Mouse (Mus musculus) adrenal gland, postnatal 36 days (tissue): Measurements from ENCODE around the gene Kdm6b. TPM values are rescaled to one million over a fixed set of nuclear protein-coding genes. Genes with fewer than 3 reads are reported as not detected.

Experiments
- DNase-seq, 2 experiments: peaks; one replicate each; pipeline ENCODE4 v3.0.0; 2021; ENCODE audit warnings: mixed read lengths in 1 of 2
- total RNA-seq, 2 experiments: library from RNA; stranded (reverse); gene quantifications; 2 replicates each; pipeline ENCODE4 v1.2.3; 2021

Kdm6b gene
- total RNA-seq, 2 experiments from 2014 or later = 31.8 to 48.0 TPM

DNA sequence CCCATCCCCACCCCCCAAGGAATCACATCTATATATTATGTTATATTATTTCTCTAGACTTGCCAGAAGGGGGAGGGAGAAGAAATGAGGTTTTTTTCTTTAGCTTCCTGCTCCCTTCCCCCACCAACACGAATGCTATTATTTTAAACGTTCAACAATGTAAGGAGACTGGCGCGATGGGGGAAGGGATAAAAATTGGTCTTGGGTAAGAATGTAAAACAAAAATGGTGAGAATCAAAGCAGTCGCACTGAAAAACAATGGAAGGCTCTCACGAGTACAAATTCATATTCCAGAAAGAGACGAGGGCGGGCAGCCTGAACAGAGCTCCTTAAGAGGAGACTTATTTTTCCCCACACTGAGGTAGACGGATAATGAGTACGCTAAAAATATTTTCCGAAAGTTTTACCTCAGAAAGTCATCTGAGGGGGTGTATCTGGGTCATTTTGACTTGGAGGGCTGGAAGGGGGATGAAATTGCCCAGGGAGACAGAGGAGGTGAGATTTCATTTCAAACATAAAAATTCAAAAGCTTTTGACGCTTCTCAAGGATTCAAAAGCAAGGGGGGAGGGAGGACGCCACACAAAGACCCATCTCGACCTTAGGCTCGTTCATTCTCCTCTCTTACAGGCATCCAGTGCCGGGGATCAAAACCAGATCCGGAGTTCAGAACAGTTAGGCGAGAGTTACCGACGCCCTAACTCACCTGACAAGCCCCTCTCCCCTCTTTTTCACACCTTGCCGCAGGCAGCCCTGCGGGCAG is 46.4 kb downstream of the Kdm6b start:
- DNase-seq = peak in 1 of 2 experiments; percentile 51

DNA sequence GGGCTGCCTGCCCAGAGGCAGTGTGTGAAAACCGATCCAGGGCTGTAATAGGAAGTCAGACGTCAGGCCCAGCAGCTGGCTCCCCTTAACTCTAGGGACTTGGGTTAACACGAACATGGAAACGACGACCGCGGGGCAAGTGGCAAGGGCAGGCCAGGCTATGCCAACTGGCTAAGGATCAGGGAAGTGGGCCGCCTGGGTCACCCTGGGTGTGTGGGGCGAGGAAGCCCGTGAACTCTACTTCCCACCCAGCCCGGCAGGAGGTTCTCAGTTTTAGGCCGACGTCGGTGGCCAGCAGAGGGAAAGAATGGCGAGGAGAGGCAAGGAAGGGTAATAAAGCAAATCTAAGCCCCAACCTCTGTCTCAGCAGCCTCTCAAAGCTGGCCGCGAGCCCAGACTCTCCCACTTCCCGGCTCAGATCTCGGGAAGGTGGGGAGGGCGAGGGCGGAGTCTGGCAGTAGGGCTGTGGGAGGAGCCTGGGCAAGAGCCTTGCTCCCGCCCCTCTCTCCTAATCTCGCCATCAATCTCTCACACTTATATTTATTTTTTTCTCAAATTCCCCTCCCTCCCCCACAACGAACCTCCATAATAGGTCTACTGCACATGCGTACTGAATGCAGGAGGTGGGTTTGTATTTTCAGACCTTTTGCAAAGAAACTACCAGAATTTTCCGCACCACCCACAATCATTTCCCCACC is 47.2 kb downstream of the Kdm6b start:
- DNase-seq = peak; percentile 97 to 98

DNA sequence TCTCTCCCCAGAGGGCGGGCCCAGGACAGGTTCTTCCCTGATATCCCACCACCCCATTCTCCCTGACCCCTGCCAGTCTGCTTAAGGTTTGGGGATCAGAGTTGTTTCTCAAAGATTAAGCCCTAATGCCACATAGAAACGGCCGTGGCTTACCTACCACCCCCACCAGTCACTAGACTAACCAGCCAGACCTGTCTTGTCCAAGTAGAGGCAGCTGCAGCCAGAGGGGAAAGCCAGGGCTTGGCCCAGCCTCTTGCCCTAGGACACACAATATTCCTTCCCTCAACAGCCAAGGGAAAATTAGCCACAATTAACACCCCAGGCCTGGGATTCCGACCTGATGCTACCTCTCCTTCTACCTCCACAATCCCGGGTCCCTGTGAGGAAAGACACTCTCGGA is 47.8 kb downstream of the Kdm6b start:
- DNase-seq = no peak

DNA sequence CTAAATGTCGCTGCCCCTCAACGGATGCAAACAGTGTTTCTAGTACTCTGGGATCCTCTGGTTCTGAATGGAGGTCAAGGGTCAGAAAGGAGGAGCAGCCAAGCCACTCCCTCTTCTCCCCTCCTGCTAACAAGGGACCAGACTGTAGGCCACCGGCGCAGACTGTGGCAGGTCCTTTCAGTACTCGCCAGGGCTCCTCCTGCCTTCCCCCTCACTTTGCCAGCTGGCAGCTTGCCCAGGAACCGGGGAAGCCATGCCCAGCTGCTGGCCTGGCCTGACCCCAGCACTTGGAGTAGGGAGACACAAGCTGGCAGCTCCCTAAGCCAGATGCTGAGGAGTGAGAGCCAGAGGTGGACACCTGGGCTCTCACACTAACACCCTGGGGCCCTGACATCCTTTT is 48.6 kb downstream of the Kdm6b start:
- peak; percentile 97 to 98 for DNase-seq

DNA sequence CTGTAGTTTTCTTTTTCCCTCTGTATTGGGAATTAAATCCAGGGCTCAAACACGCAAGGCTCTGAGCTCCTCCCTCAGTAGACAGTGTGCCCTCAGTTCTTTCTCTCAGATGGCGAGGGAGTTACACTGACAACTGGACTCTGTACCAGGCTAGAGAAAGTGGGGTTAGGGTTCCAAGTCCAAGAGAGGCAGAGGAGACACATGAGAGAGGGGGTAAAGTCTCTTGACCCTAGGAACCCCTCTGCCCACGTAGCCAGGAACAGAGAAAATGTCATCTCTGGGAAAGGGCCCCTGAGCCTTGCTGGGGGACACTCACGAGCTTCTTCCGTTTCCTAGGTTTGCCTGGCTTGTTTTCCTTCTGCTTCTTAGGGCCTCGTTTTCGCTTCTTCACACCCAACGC is 49.1 kb downstream of the Kdm6b start:
- no peak for DNase-seq

DNA sequence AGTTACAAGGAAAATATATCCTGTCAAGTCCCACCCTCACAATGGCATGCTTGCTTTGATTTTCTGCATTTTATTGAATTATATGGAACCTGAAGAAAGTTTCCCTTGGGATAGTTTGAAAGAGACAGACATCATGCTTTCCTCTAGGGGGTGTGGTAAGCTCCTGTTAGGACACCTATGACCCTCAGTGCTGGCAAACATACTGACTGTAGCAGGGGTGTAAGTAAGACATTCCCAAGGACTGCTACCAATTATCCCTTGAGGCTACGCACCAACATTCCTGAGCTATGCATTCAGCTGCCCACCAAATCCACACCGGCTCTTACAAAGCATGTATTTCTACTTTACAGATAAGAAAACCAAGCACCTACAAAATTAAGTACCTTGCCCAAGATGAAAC is 51.0 kb downstream of the Kdm6b start:
- DNase-seq = no peak

DNA sequence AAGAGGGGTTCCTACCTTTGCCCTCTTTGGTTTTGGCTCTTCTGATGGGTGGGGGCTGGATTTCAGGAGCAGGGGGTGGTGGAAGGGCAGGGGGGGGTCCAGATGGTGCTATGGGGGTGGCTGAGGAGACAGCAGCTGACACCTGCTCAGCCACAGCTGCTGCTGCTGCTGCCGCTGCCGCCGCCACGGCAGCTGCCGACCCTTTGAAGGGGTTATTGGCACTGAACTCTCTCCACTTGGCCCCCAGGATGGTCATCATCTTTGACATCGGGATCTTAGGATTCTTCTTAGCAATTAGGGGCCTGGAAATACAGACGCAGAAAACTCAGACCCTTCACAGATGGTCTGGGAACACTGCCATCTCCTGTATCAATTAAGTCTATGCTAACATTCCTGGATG is 51.5 kb downstream of the Kdm6b start:
- DNase-seq = no peak

DNA sequence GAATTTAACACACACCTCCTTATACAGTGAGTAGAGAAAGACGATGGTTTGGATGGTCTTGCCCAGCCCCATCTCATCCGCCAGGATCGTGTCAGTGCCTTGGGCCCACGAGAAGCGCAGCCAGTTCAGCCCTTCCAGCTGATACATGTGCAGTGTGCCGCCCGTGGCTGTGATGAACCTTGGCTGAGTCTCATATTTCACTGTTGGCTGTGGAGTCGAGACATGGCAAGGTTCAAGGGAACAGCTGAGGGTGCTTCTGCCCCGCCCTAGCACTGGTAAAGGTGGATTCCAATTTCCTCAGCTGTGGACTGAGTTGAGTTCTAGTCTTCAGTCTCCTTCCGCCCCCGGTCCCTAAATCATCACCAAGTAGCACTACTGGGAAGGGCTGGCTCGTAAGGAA is 55.8 kb downstream of the Kdm6b start:
- no peak for DNase-seq

DNA sequence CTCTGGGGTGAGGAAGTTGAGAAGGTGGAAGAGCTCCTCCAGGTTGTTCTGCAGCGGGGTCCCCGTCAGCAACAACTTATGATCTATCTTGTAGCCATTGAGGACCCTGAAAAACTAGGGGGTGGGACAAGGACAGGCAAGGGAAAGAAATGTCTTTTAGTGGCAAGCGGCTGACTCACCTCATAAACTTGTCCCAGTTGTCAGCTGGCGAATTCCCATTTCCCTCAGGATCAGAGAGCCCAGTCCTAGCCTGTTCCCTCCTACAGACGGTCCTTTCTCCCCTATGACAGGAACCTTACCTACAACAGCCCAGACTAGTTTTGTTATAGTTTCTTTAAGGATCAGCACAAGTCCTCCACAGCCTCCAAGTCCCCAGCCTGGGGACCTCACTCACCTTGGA is 56.9 kb downstream of the Kdm6b start:
- DNase-seq = no peak

Other genes starting within 250 kb of the Kdm6b start
- gene Alox8, start 215.8 kb downstream of the Kdm6b start, total RNA-seq = not detected
- gene Gucy2e, start 176.6 kb downstream of the Kdm6b start, total RNA-seq = not detected
- gene Cntrob, start 89.9 kb downstream of the Kdm6b start, total RNA-seq = 1 to 10 TPM; 5.9 to 7.1 TPM
- 10 to 100 TPM; 62.0 to 79.3 TPM for gene Trappc1, start 89.7 kb downstream of the Kdm6b start, total RNA-seq
- 1 to 10 TPM; 6.1 to 7.8 TPM for gene Kcnab3, start 87.4 kb downstream of the Kdm6b start, total RNA-seq
- gene Rnf227, start 73.2 kb downstream of the Kdm6b start, total RNA-seq = 1 to 10 TPM; 4.7 to 6.6 TPM
- 100 to 1,000 TPM in 1 of 2 experiments, 10 to 100 TPM in 1; 78.6 to 119 TPM for gene Chd3, start 44.3 kb downstream of the Kdm6b start, total RNA-seq
- gene Naa38, start 18.2 kb downstream of the Kdm6b start, total RNA-seq = 100 to 1,000 TPM; 132 to 158 TPM
- 10 to 100 TPM; 49.0 to 50.9 TPM for gene Cyb5d1, start 18.0 kb downstream of the Kdm6b start, total RNA-seq
- gene Tmem88, start 15.4 kb downstream of the Kdm6b start, total RNA-seq = 10 to 100 TPM; 13.4 to 17.8 TPM
- gene Dnah2, start 135.4 kb upstream of the Kdm6b start, total RNA-seq = under 1 TPM; 0.10 to 0.30 TPM
- gene Efnb3, start 146.5 kb upstream of the Kdm6b start, total RNA-seq = 1 to 10 TPM in 1 of 2 experiments, under 1 TPM in 1; 0.66 to 1.1 TPM
- gene Wrap53, start 166.6 kb upstream of the Kdm6b start, total RNA-seq = 1 to 10 TPM; 9.2 to 9.7 TPM
- gene Trp53, start 166.7 kb upstream of the Kdm6b start, total RNA-seq = 10 to 100 TPM; 63.3 to 64.7 TPM
- 10 to 100 TPM; 28.5 to 45.4 TPM for gene Atp1b2, start 192.3 kb upstream of the Kdm6b start, total RNA-seq
- gene Shbg, start 204.2 kb upstream of the Kdm6b start, total RNA-seq = not detected
- 10 to 100 TPM in 1 of 2 experiments, 1 to 10 TPM in 1; 5.7 to 11.3 TPM for gene Sat2, start 208.3 kb upstream of the Kdm6b start, total RNA-seq
- gene Fxr2, start 219.3 kb upstream of the Kdm6b start, total RNA-seq = 10 to 100 TPM; 80.5 to 88.4 TPM
- gene Sox15, start 241.6 kb upstream of the Kdm6b start, total RNA-seq = not detected
- gene Mpdu1, start 249.0 kb upstream of the Kdm6b start, total RNA-seq = 100 to 1,000 TPM in 1 of 2 experiments, 10 to 100 TPM in 1; 91.4 to 126 TPM